Mouse (Mus musculus) olfactory bulb, adult 2 months (tissue): ENCODE data around the gene Lsm7.

ENCODE experiments used
- CTCF ChIP-seq: fragments of 200-500 bp; IDR thresholded peaks from 2 replicates; pipeline ENCODE4 v1.5.1; 2012; ENCODE audit warnings: low read depth, mild to moderate bottlenecking, low read length, moderate library complexity; ENCODE audit not compliant: insufficient read depth
- POLR2A ChIP-seq: fragments of 200-500 bp; IDR thresholded peaks from 2 replicates; pipeline ENCODE4 v1.6.1; 2012; ENCODE audit warnings: mild to moderate bottlenecking, low read depth, low read length, moderate library complexity; ENCODE audit not compliant: insufficient read depth

DNA sequence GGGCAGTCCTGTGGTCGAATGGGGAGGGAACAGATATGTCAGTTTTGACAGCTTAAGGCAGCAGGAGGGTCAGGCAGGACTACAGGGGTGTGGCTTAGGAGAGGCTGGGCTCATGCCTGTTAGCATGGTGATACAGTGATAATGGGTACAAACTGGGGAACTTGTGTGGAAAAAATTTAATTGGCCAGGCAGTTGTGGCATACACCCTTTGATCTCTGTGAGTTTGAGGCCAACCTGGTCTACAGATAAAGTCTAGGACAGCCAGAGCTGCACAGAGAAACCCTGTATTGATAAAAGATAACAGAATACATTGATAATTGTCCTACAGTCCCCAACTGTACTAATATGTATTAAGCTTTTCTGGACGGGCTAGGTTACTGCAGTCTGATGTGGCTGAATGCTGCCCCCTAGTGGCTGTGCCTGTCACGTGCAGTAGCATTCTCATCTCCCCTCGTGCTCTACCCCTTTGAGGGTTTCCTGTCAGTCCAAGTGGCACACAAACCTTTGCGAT is 25.2 kb upstream of the Lsm7 start:
- TF ChIP-seq CTCF (peak; percentile 34; the same call in 1 of the 2 replicates), POLR2A (no peak)
